Mouse (Mus musculus) neutrophil, adult 65 days (primary cell): Measurements from ENCODE around the gene Rslcan18. TPM values are rescaled to one million over a fixed set of nuclear protein-coding genes. Genes with fewer than 3 reads are reported as not detected.

Experiments used
- total RNA-seq: library from RNA; stranded (reverse); gene quantifications from 2 replicates; pipeline ENCODE4 v1.2.4, GENCODE M21; 2023

Gene Rslcan18
- total RNA-seq = 0.19 TPM in 1 of 2 replicates, not detected in the other

DNA sequence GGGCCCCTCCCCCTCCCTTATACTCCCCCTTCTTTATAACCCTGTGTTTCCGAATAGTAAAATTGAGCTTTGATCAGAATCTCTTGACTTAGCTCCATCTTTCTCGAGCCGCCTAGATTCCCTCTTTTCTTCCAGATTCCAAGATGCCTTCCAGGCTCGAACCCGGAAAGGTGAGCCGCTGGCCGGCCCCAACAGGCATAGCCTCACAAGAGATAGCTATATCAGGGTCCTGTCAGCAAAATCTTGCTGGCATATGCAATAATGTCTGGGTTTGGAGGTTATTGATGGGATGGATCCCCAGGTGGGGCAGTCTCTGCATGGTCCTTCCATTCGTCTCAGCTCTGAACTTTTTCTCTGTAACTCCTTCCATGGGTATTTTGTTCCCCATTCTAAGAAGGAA lies at the start of gene Rslcan18:
Gene Rslcan18 (minus strand): TSS at position 101 of the 400 bp plus-strand sequence.

DNA sequence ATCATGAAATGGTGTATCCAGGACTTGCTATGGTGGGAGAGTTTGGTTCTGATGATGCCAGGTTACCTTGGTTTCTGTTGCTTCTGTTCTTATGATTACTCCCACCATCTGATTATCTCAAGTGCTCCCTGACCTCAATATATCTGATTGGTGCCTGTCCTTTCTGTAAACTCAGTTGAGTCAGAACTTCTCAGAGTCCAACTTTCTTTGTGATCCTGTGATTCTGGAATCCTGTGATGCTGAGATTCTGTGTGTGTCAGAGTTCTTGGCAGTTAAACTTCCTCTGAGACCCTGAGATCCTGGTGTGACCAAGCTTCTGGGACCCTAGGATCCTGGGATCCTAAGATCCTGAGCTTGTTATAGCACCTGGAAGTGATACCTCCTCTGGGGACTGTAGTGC lies 5.3 kb upstream of the Rslcan18 start, which contains the start of gene Zfp759:
Gene Zfp759 (plus strand): TSS at position 301 of the 400 bp plus-strand sequence.

DNA sequence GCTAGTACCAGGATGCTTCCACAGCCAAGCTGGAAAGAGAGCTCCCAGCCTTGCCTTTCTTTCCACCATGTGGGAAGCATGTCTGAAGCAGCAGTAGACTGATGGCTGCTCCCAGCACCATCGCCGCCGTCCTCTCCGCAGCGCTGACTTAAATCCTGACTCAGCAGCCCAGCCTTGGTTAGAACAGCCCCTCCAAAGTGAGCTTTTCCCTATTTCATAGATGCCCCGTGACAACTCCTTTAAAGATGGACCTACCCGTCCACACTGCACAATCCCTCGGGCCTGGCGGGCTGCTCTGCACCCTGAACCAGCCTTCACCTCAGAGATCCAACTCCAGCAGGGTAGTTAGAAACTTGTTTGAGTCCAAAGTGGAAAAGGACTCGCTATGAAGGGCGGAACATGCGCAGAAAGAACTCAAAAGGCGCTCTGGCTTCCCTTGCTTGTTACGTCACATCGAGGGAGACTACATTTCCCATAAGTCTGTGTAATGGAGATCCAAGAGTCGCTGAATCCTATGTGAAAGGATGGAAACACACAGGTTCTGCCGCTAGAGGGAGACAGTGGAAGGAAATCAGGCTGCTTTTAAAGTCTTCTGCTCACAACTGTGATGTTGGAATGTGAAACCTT lies 7.8 kb downstream of the Rslcan18 start, which contains the start of gene Gm28557:
Gene Gm28557 (minus strand): TSS at position 411 of the 627 bp plus-strand sequence.

DNA sequence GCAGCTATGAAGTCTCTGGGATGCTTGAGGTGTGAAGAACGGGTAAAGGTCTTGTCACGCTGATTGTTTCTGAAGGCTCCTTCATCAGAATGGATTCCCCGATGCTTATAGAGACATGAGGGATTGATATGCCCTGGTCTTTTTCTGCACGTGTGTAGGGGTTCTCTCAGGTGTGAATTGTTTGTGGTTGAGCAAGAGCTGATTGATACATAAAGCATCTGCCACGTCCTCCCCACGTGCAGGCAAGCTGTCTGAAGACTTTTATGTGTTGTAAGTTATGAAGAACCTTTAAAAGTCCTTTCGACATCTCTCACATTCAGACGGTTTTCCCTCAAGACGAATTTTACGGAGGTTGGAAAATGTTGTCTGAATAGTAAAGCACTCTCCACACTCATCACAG lies 18.2 kb downstream of the Rslcan18 start, which contains the start of gene Zfp708:
Gene Zfp708 (minus strand): TSS at position 101 of the 400 bp plus-strand sequence.

DNA sequence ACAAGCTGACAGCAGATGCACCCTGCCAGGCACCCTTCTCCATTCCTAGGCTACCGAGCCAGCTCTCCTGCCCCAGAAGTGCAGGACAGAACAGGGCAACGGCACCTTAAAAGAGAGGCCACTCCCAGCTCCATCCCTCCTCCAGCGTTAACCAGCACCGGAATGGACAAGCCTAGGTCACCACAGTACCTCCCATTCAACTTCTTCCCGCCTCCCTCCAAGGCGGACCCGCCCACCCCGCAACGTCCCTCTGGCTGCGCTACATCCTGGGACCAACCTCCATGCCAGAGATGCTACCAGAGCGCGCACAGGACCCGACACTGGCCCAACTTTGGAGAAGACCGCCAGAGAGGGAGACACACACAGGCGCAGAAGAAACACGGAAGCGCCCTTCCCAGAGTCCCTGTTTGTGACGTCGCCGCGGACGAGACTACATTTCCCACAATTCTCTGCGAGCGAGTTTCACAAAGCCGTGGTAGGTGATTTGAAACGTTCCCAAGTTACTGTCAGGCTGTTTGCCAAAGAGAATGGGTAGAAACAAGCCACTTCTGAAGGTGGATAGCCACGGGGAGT lies 55.2 kb downstream of the Rslcan18 start, which contains the start of gene Zfp712:
Gene Zfp712 (minus strand): TSS at position 385 of the 573 bp plus-strand sequence.

Other genes starting within 250 kb of the Rslcan18 start
- gene Gm10767, start 211.3 kb downstream of the Rslcan18 start, total RNA-seq = 1.6 and 1.7 TPM in 2 replicates
- 0.85 and 1.0 TPM in 2 replicates for gene Zfp712, start 55.1 kb downstream of the Rslcan18 start, total RNA-seq
- not detected in 2 replicates for gene Zfp708, start 18.3 kb downstream of the Rslcan18 start, total RNA-seq
- gene Gm28557, start 7.7 kb downstream of the Rslcan18 start, total RNA-seq = 0.38 and 0.93 TPM in 2 replicates
- 0.76 and 1.1 TPM in 2 replicates for gene Zfp759, start 5.4 kb upstream of the Rslcan18 start, total RNA-seq
- 0.41 and 0.95 TPM in 2 replicates for gene Rsl1, start 56.9 kb upstream of the Rslcan18 start, total RNA-seq
- 0.35 and 0.39 TPM in 2 replicates for gene Zfp455, start 78.2 kb upstream of the Rslcan18 start, total RNA-seq
- 1.1 and 1.6 TPM in 2 replicates for gene Zfp458, start 162.2 kb upstream of the Rslcan18 start, total RNA-seq
- gene Zfp457, start 190.2 kb upstream of the Rslcan18 start, total RNA-seq = 0.36 and 0.60 TPM in 2 replicates
- gene Zfp595, start 216.3 kb upstream of the Rslcan18 start, total RNA-seq = 4.2 and 7.0 TPM in 2 replicates
- 2.2 TPM in 1 of 2 replicates, not detected in the other for gene Gm28044, start 244.3 kb upstream of the Rslcan18 start, total RNA-seq
- gene Zfp953, start 244.3 kb upstream of the Rslcan18 start, total RNA-seq = 3.7 and 4.8 TPM in 2 replicates